Mouse (Mus musculus) stomach, embryonic 14.5 days (tissue): ENCODE data around the gene Gapdh. TPM values are rescaled to one million over a fixed set of nuclear protein-coding genes. Genes with fewer than 3 reads are reported as not detected.

Experiments
- ATAC-seq: fragments of 200-750 bp; cut with Nextera tagmentation; 2 replicates; pipeline ENCODE4 v1.8.0; 2017; ENCODE audit warnings: low read depth, moderate TSS enrichment; ENCODE audit not compliant: insufficient number of reproducible peaks, insufficient read depth, low FRiP score
- H3K27ac ChIP-seq: fragments of 300-500 bp; sonication (generic); 2 replicates; pipeline ENCODE4 v1.5.1; 2014; ENCODE audit warnings: mild to moderate bottlenecking, low read length, moderate library complexity, mixed read lengths
- H3K27me3 ChIP-seq: fragments of 300-500 bp; sonication (generic); 2 replicates; pipeline ENCODE4 v1.6.1; 2014; ENCODE audit warnings: low read length, control low read depth, mixed read lengths; ENCODE audit not compliant: control insufficient read depth, insufficient read depth
- H3K36me3 ChIP-seq: fragments of 300-500 bp; sonication (generic); 2 replicates; pipeline ENCODE4 v1.6.1; 2014; ENCODE audit warnings: mild to moderate bottlenecking, control low read depth, low read length, moderate library complexity, mixed read lengths; ENCODE audit not compliant: control insufficient read depth, insufficient read depth
- H3K4me1 ChIP-seq: fragments of 300-500 bp; sonication (generic); 2 replicates; pipeline ENCODE4 v1.6.1; 2014; ENCODE audit warnings: low read length, control low read depth, mixed read lengths; ENCODE audit not compliant: control insufficient read depth, insufficient read depth
- H3K4me2 ChIP-seq: fragments of 300-500 bp; sonication (generic); replicated peaks from 2 replicates; pipeline ENCODE4 v1.6.1; 2014; ENCODE audit warnings: low read depth, low read length, control low read depth
- H3K4me3 ChIP-seq: fragments of 300-500 bp; sonication (generic); 2 replicates; pipeline ENCODE4 v1.5.1; 2014; ENCODE audit warnings: low read depth, low read length, control low read depth
- H3K9ac ChIP-seq: fragments of 300-500 bp; sonication (generic); replicated peaks from 2 replicates; pipeline ENCODE4 v1.6.1; 2014; ENCODE audit warnings: low read depth, mild to moderate bottlenecking, control low read depth, low read length, moderate library complexity, mixed read lengths
- H3K9me3 ChIP-seq: fragments of 300-500 bp; sonication (generic); 2 replicates; pipeline ENCODE4 v1.6.1; 2016; ENCODE audit warnings: low read depth, low read length, control low read depth; ENCODE audit not compliant: control insufficient read depth
- WGBS: fragments of 180-500 bp; shearing (Covaris S2); extraction: QIAGEN DNeasy Blood & Tissue Kit; methylation state at CpG from one replicate; pipeline ENCODE4 v1.1.7; 2014; 5-methylcytosine and 5-hydroxymethylcytosine counted together
- polyA plus RNA-seq: library from polyadenylated mRNA; unstranded; fragments of >200 nt; fragmentation: Nextera tagmentation; extraction: Ambion mirVana; gene quantifications from 2 replicates; pipeline ENCODE4 v1.2.1, GENCODE M21; 2014

Gapdh gene
- 1,945 and 1,966 TPM in 2 replicates for polyA plus RNA-seq

DNA sequence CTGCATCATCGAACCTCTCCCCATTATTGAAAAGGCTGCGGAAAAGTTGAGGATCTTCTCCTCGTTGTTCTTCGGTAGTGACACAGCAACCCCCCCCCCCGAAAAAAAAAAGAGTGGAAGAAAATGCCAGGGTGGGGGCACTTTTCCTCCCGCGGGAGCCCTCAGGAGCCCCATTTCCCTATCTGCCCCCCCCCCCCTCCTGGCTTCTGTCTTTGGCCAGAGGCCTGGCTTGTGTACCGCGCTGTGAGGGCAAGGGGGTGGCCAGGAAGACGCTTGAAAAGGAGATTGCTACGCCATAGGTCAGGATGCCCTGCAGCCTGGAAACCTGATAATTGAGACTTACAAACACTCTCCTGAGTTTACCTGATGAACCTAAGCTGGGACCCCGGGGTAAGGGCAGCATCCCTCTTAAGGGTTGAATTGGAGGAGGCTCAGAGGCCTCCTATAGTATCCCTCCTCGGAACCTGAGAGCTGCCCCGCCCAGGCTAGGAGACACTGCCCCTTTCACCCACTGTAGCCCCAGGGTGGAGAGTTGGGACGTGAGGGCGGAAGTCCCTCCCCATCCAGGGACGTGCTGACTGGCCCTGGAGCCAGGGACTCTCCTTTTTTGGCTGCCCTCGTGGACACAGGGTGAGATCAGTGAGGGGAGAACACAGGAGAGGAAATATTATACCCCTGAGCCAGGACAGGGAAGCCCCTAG is at the start of gene Gapdh:
Gene Gapdh, minus strand, starts transcription at position 417 of the 701 bp plus-strand sequence.
- H3K4me2 ChIP-seq = peak within 1 kb of the TSS; percentile 70
- no peaks in the 10 kb centered on the region for H3K27me3 ChIP-seq
- peak; percentile 62 for ATAC-seq
- peak within 1 kb of the TSS; percentile 97 for H3K27ac ChIP-seq
- H3K9ac ChIP-seq = peak within 1 kb of the TSS; percentile 89
- peaks cover 22% of the 10 kb centered on the region for H3K4me1 ChIP-seq
- no peaks in the 10 kb centered on the region for H3K9me3 ChIP-seq
- H3K4me3 ChIP-seq = peak within 1 kb of the TSS; percentile 75
- peaks cover 53% of the 10 kb centered on the region for H3K36me3 ChIP-seq
- WGBS = under 1% methylated on average over 18 of the region's 18 CpGs

DNA sequence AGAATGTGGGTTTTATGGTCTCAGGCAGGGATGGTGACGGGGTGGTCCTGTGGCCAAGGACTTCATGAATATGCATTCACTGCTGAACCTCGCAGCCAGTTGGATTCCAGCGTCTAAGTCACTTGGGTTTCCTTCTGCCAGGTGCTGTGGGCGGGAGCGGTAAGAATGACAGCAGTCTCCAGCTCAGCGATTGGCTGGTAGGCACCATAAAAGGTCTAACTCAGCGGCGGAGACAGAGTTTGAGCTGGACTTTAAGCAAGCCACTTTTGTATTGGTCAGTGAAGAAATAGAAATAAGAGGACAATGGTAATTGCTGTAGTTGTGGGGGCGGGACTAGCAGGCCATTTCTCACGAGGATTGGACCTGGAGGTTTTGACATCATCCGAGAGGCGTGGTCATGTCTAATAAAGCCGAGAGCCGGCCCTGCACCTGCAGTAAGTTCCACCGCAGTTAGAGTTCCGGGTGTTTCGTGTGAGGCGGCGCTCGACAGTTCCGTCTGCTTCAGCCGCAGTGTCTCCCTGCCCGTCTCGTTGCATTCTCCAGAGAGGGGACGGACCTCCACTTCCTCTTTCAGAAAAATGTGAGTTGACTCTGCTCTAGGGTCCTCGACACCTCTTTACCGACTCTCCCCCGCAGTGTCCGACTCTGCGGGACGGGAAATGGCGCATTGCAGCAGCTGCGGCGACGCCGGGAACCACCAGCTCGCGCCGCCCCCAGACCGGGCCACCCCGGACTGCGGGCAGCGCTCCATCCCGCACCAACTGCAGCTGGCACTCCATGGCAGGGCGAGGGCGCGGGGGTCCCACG is 49.1 kb upstream of the Gapdh start, which contains the start of gene Vamp1:
Gene Vamp1, plus strand, starts transcription at position 404 of the 807 bp plus-strand sequence.
- no peaks in the 10 kb centered on the region for H3K27me3 ChIP-seq
- ATAC-seq = peak; percentile 96
- H3K36me3 ChIP-seq = no peaks in the 10 kb centered on the region
- WGBS = under 1% methylated on average over 48 of the region's 48 CpGs
- peak within 1 kb of the TSS; percentile 72 for H3K4me3 ChIP-seq
- H3K4me2 ChIP-seq = peak within 1 kb of the TSS; percentile 96
- H3K27ac ChIP-seq = peak within 1 kb of the TSS; percentile 72; the same call in 1 of the 2 replicates
- no peaks in the 10 kb centered on the region for H3K9me3 ChIP-seq
- H3K4me1 ChIP-seq = peaks cover 3% of the 10 kb centered on the region; the same call in 1 of the 2 replicates
- H3K9ac ChIP-seq = peak within 1 kb of the TSS; percentile 71

DNA sequence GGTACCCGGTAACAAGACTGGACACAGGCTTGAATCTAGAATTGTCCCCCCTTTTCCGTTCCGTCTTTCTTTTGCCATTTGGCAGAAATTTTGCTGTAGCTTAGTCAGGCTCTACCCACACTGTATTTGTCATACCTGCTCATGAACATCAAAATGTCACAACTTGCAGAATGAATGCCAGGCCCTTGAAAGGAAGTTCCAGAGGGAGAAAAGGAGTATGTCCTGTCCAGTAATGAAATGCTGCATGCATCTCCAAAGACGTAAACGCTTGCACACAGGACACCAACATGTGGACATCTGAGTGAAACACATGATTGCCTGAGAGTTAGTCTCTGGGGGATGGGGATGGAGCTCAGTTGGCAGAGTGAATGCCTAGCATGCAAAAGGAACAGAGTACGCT is 47.4 kb upstream of the Gapdh start:
- H3K4me2 ChIP-seq = no peak overlapping the region
- H3K9me3 ChIP-seq = no peaks in the 10 kb centered on the region
- H3K36me3 ChIP-seq = no peaks in the 10 kb centered on the region
- no peak for ATAC-seq
- H3K9ac ChIP-seq = no peak overlapping the region
- H3K27me3 ChIP-seq = no peaks in the 10 kb centered on the region
- WGBS = 78% methylated on average over 6 of the region's 6 CpGs
- H3K4me1 ChIP-seq = peaks cover 3% of the 10 kb centered on the region; the same call in 1 of the 2 replicates
- no peak overlapping the region for H3K4me3 ChIP-seq
- no peak overlapping the region for H3K27ac ChIP-seq

DNA sequence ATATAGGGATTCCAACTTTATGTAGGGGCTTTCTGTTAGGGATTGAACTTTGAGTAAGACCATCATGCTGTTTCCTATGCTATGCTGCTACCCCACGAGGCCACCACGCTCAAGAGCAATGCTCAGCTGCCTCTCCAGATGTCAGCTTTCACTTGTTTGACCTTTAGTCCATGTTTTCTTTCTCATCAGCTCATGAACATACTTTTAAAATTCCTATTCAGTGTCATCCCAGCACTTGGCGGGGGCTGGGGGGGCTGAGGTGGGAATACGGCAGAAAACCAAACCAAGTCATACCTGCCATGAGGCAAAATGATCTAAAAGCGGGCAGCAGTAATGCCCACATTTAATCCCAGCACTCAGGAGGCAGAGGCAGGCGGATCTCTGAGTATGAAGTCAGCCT is 46.9 kb upstream of the Gapdh start:
- Histone ChIP-seq H3K9ac (no peak overlapping the region), H3K9me3 (no peaks in the 10 kb centered on the region), H3K36me3 (no peaks in the 10 kb centered on the region), H3K27ac (no peak overlapping the region), H3K27me3 (no peaks in the 10 kb centered on the region), H3K4me1 (peaks cover 3% of the 10 kb centered on the region; the same call in 1 of the 2 replicates), H3K4me3 (no peak overlapping the region), H3K4me2 (no peak overlapping the region)
- no peak for ATAC-seq
- WGBS = 67% methylated on average over 6 of the region's 6 CpGs

DNA sequence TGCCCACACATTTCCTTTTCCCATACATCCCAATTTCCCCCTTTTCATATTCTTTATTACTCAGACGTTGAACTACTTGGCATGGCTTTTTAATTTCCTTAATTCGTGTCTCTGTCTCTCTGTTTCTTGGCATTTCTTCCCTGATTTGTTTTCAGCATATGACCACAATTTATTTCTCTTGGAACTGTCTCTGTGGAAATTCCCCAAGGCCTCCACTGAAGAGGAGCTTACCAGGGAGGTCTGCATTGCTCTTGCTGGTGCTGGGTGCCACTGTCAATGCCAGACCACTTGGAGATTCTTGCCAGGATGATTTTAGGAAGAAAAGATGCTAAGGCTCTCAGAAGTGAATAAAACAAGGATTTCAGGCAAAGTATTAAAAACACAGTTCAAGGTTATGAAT is 46.4 kb upstream of the Gapdh start:
- Histone ChIP-seq H3K27ac (no peak overlapping the region), H3K27me3 (no peaks in the 10 kb centered on the region), H3K4me3 (no peak overlapping the region), H3K4me1 (peaks cover 3% of the 10 kb centered on the region; the same call in 1 of the 2 replicates), H3K9ac (no peak overlapping the region), H3K9me3 (no peaks in the 10 kb centered on the region), H3K4me2 (no peak overlapping the region), H3K36me3 (no peaks in the 10 kb centered on the region)
- ATAC-seq = no peak
- WGBS = 36% methylated on average over 2 of the region's 2 CpGs

- Histone ChIP-seq H3K9ac (no peak overlapping the region), H3K4me3 (no peak overlapping the region), H3K9me3 (no peaks in the 10 kb centered on the region), H3K27ac (no peak overlapping the region), H3K4me2 (no peak overlapping the region), H3K36me3 (no peaks in the 10 kb centered on the region), H3K27me3 (no peaks in the 10 kb centered on the region), H3K4me1 (no peaks in the 10 kb centered on the region)
- 90% methylated on average over 1 of the region's 1 CpGs for WGBS
- ATAC-seq = no peak
Observed at GRCm38 (mm10) chr6:125210436-125210835, 44.2 kb upstream of the Gapdh start.

DNA sequence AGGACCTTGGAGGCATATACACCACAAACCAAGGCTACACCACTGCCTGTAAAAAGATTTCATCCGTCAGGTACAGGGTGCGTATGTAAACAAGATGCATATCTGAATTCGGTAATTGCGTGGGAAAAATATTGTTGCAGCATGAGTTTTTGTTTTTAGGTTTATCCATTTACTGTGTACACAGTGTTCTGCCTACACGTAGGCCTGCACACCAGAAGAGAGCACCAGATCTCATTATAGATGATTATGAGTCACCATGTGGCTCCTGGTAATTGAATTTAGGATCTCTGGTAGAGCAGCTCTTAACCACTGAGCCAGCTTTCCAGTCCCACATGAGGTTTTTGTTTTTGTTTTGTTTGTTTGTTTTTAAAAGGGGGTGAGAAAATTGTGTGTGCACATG is 30.9 kb upstream of the Gapdh start:
- Histone ChIP-seq H3K4me3 (no peak overlapping the region), H3K27me3 (no peaks in the 10 kb centered on the region), H3K4me1 (peaks cover 3% of the 10 kb centered on the region; the same call in 1 of the 2 replicates), H3K9me3 (no peaks in the 10 kb centered on the region), H3K4me2 (no peak overlapping the region), H3K9ac (no peak overlapping the region), H3K27ac (no peak overlapping the region), H3K36me3 (peaks cover 16% of the 10 kb centered on the region; the same call in 1 of the 2 replicates)
- ATAC-seq = no peak
- 81% methylated on average over 5 of the region's 5 CpGs for WGBS

GRCm38 (mm10) chr6:125196301-125196700 is 30.0 kb upstream of the Gapdh start:
- peaks cover 3% of the 10 kb centered on the region; the same call in 1 of the 2 replicates for H3K4me1 ChIP-seq
- no peak for ATAC-seq
- no peak overlapping the region for H3K9ac ChIP-seq
- no peak overlapping the region for H3K4me3 ChIP-seq
- 71% methylated on average over 3 of the region's 3 CpGs for WGBS
- H3K27ac ChIP-seq = no peak overlapping the region
- H3K36me3 ChIP-seq = peaks cover 16% of the 10 kb centered on the region; the same call in 1 of the 2 replicates
- no peaks in the 10 kb centered on the region for H3K27me3 ChIP-seq
- H3K9me3 ChIP-seq = no peaks in the 10 kb centered on the region
- no peak overlapping the region for H3K4me2 ChIP-seq
